Mouse (Mus musculus) thymus, postnatal 14 days (tissue): Measurements from ENCODE around the gene Rpl29.

Experiments used
- DNase-seq: peaks from one replicate; pipeline ENCODE4 v3.0.0; 2021

Gene Rpl29

GRCm38 (mm10) chr9:106417841-106418625 lies 11.2 kb upstream of the Rpl29 start:
- DNase-seq: peak; percentile 61

GRCm38 (mm10) chr9:106420608-106421007 lies 8.6 kb upstream of the Rpl29 start:
- no peak for DNase-seq

GRCm38 (mm10) chr9:106421033-106421864 lies 8.0 kb upstream of the Rpl29 start:
- no peak for DNase-seq

- DNase-seq: peak; percentile 88
Observed at GRCm38 (mm10) chr9:106421865-106422160, 7.4 kb upstream of the Rpl29 start.

DNA sequence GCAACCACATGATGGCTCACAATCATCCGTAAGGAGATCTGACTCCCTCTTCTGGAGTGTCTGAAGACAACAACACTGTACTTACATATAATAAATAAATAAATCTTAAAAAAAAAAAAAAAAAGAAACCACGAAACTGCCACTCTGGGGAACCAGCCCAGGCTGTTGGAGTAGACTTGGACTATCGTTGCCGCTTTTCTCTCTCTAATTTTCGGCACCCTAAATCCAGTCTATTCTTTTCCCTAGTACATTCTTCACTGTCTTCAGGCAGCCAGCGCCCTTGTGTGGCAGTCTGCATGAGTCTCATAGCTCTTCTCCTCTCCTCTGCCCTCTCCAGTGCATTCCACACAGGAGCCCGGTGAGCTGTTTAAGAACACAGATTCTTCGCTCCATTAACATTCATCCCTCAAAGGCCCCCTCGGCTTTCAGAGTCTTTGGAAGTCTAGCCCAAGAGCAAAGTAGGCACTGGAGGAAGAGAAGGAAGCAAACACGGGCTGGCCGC lies 484 bp upstream of the Rpl29 start:
- DNase-seq: no peak

DNA sequence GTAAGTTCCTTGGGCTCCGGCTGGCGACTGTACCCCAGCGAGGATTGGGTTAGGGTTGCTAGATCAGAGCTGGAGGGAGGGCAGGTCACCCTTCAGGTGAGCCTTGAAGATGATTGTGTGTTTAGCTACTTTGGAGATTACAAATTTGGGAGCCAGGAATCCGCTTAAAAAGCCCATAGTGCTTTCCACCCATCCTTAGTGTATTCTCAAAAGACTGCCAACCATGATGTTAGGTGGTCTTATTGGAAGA lies 686 bp downstream of the Rpl29 start:
- no peak for DNase-seq

DNA sequence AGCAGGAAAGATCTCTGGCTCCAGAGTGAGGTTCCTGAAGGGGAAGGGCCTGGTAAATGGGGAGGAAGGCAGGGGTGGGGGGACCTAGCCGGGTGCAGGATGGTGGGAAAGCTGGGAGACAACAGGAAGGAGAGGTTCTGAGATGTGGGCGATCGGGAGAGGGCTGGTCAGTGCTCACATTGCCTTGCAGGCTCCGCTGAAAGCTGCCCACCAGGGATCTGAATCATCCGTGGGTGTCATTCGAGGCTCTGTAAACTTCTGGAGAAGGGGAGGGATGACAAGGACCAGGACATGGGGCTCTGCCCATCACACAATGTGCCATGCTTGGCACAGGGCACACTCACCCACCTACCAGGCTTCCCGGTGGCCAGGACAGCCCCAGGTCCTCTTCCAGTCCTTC lies 4.1 kb downstream of the Rpl29 start:
- no peak for DNase-seq

- no peak for DNase-seq
Observed at GRCm38 (mm10) chr9:106436566-106436965, 7.3 kb downstream of the Rpl29 start.

DNA sequence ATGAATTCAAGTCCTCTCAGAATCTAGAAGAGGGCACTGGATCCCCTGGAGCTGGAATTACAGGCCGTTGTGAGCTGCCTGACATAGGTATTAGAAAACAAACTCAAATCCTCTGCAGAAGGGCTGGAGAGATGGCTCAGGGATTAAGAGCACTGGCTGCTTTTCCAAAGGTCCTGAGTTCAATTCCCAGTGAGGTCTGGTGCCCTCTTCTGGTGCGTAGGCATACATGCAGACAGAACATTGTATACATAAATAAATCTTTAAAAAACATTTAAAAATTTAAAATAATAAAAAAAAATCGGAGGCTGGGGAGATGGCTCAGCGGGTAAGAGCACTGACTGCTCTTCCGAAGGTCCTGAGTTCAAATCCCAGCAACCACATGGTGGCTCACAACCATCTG lies 13.4 kb downstream of the Rpl29 start:
- no peak for DNase-seq

- DNase-seq: no peak
Observed at GRCm38 (mm10) chr9:106444836-106445235, 15.6 kb downstream of the Rpl29 start.

DNA sequence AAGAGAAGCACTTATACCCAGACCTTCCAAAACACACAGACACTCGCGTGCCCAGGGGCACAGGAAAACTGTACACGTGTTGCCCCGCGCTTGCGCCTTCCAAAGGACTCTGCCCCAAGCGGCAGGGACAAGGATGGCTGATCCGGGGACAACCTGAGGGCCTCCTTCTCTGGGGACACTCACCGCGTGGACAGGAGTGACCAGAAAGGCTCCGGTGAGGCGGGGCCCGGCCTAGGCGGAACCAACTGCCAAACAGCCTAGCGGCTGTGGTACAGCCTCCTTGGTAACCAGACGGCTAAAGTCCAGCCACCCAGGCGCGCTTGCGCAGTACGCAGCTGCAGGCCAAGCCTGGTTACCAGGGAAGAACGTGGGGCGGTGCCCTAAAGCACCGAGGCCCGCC lies 18.1 kb downstream of the Rpl29 start, which contains the start of the genes Abhd14b and Abhd14a:
Gene Abhd14b, plus strand, starts transcription at position 112 of the 400 bp plus-strand sequence.
Gene Abhd14a, minus strand, starts transcription at position 331 of the 400 bp plus-strand sequence.
- DNase-seq: peak; percentile 80

DNA sequence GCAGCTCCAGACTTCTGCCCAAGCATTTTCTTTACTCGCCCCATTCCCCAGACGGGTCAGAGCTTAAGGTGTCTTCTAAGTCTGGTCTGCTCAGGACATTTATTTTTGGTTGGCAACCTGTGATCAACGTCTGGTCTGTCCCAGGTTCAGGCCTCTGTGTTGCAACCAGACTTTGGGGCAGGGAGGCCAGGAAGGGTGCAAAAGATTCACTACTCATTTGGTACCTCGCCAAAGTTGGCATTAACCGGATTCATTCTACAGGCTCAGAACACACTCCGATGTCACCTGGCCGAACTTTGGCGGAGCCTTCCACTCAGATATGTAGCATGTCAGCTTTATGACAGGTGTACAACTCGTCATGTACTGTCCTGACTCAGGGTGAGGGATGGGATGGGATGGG lies 18.7 kb downstream of the Rpl29 start:
- DNase-seq: no peak

- peak; percentile 75 for DNase-seq
Observed at GRCm38 (mm10) chr9:106448498-106449031, 19.3 kb downstream of the Rpl29 start.

DNA sequence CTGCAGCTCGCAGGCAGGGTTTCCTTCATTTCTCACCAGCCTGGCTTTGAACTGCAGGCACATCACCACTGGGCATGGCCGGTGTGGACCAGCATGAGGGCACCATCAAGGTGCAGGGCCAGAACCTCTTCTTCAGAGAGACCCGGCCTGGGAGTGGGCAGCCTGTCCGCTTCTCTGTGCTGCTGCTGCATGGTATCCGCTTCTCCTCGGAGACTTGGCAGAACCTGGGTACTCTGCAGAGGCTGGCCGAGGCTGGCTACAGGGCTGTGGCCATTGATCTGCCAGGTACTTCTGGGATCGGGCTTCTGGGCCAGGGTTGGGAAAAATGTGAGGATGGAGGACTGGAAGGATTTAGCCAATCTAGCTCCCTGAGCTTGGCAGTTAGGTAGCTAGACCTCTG lies 20.7 kb downstream of the Rpl29 start:
- no peak for DNase-seq

DNA sequence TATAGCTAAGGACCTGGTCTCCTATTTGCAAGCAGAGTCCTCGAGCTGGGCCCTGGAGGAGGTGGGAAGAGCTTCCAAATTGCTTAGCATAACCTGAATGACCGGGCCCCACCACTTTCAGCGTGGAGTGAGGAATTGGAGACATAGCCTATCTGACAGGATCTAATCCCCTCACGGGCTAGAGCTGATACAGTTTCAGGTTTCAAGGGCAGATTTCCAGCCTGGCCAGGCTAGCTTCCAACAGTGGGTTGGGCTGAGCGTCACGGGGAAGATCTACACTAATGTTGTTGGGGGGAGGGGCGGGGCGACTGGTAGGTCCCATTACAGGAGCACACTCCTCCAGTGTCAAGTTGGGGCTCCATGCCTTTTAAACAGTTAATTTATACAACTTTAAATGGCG lies 21.4 kb downstream of the Rpl29 start:
- no peak for DNase-seq

DNA sequence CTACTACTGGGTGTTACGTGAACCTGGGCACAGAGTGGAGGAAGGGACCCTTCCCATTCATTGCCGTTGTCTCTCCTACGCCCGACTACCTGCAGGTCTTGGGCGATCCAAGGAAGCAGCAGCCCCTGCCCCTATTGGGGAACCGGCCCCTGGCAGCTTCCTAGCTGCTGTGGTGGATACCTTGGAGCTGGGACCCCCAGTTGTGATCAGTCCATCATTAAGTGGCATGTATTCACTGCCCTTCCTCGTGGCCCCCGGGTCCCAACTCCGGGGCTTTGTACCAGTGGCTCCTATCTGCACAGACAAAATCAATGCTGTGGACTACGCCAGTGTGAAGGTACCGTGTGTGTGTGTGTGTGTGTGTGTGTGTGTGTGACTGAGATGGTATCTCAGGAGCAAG lies 22.0 kb downstream of the Rpl29 start:
- no peak for DNase-seq

DNA sequence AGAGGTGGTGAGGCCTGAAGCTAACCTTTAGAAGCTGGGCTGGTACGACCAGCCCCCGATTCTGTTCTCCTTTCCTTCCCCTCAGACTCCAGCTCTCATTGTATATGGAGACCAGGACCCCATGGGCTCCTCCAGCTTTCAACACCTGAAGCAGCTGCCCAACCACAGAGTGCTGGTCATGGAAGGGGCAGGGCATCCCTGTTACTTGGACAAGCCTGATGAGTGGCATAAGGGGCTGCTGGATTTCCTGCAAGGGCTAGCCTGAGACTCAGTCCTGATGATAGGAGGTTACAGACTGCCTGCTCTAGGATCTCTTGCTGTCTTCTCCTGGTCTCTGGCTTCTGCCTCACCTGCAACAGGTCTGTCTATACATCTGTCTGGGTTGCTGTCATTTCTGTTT lies 22.6 kb downstream of the Rpl29 start:
- no peak for DNase-seq

GRCm38 (mm10) chr9:106452351-106452750 lies 23.1 kb downstream of the Rpl29 start:
- DNase-seq: no peak

- DNase-seq: peak; percentile 31
Observed at GRCm38 (mm10) chr9:106452821-106453220, 23.6 kb downstream of the Rpl29 start.

DNA sequence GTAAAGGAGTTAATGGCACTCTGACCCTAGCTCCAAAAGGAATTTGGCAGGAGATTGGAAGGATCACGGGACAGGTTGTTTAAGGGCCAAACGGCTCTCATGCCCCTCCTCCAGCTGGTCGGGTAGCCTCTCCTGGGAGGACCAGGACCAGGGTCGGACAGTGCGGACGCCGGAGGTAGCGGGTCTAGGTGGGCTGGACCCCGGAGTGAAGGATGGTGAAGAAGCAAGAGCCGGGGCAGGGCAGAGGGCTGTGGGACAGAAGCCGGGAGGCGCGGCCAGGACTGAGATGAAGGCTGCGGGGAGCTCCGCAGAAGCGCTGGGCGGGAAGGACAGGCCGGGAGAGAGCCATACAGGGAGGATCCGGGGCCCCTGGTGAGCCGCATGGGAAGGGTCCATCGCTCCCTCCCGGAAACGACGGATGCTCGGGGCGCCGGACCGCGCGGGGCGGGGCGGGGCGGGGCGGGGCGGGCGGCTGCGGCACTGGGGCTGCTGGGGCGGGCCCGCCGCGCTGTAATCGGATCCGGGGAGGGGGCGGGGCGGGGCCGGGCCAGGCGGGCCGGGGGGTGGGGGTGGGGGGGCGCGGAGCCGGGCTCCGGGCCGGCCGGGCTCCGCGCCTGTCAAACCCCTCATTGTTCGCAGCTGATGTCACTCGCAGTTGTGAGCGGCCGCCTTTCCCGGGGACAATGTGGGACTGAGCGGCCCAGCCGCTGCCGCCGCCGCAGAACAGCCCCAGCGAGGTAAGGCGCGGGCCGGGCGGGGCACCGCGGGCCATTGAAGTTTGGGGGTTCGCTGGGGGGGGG lies 24.2 kb downstream of the Rpl29 start, which contains the start of gene Pcbp4:
Gene Pcbp4, plus strand, starts transcription at position 21 of the 800 bp plus-strand sequence.
- DNase-seq: peak; percentile 57

DNA sequence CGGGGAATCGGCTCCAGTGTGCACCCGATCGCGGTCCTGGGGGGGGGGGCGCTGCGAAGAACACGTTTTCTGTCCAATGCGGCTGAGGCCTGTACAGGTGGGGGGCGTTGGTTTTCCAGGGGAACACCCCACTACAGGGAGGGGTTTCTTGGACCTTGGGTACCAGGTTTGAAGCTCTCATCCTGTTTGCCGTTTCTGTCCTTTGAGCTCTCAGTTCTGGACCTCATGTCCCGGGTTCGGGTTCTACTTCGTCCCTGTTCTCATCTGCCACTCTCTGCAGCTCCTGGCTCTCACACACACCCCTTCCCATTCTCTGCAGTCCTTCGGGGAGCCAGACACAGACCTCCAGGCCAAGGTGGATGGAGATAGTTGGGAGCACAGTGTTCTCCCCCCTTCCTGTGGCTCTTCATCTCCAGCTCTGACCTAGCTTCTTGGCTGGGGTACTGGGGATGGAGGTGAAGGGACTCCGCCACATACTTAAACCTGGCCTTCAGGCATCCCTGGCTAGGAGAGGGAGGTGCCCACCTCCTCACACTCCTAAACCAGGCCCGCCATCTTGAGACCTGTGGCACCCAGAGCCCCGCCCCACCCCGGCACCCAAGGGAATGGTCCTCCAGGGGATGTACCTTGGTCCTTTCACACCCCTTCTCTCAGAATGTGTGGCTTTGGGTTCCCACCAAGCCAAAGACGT lies 25.0 kb downstream of the Rpl29 start:
- no peak for DNase-seq

DNA sequence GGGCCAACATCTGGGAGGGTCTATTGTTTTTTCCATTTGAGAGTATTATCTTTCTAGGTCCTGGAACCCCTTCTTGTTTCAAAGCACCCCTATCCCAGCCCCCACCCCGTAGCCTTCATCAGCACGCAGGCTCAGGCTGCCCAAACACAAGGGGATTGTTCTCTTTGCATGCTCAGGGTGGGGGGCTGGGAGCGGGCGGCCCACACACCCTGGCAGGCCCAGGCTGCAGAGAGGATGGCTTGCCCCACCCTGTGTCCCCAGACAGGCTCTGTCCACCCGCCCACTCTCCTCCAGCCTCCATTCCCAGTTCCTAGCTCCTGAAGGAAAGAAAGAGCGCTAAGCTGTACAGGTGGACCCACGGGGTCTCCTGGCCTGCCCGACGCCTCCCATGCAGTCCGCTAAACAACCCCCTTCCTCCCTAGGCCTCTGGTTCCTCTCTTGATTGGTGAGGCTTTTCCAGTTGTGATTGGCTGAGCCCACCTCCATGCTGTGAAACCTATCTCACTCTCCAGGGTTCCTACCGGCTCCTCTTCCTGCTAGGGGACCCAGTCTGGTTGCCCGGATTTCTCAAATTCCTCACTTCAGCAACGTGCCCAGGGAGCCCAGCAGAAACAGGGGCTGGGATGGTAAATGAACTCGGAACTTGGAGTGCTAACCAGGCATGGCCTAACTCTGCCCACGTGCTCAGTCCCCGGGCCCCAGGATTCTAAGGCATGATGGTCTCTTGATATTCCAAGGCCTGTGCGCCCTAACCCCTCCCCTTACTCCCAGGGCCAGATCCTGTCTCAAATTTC lies 25.8 kb downstream of the Rpl29 start:
- no peak for DNase-seq
